Mouse (Mus musculus) gonadal fat pad, adult 2 months (tissue): Measurements from ENCODE around the gene Mettl14. TPM values are rescaled to one million over a fixed set of nuclear protein-coding genes. Genes with fewer than 3 reads are reported as not detected.
"Not testable (repeated sequence)": the region's sequence is repeated elsewhere in the genome, so short reads cannot be mapped to it uniquely, and the experiment has no call there.

Source experiments
- DNase-seq: peaks from one replicate; pipeline ENCODE4 v3.0.0-alpha.2; 2012; ENCODE audit warnings: low read depth
- polyA plus RNA-seq: library from polyadenylated mRNA; depleted of rRNA; stranded (reverse); fragments of >200 nt; gene quantifications from 2 replicates; pipeline ENCODE4 v1.2.3, GENCODE M21; 2012

The Mettl14 gene
- polyA plus RNA-seq, 1 experiment: 4.7 TPM

DNA sequence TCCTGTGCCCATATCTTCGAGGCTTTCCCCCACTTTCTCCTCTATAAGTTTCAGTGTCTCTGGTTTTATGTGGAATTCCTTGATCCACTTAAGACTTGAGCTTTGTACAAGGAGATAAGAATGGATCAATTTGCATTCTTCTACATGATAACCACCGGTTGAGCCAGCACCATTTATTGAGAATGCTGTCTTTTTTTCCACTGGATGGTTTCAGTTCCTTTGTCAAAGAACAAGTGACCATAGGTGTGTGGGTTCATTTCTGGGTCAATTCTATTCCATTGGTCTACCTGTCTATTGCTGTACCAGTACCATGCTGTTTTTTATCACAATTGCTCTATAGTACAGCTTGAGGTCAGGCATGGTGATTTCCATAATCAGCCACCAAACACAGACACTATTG, 19.1 kb downstream of the Mettl14 start:
- not testable (repeated sequence) for DNase-seq

DNA sequence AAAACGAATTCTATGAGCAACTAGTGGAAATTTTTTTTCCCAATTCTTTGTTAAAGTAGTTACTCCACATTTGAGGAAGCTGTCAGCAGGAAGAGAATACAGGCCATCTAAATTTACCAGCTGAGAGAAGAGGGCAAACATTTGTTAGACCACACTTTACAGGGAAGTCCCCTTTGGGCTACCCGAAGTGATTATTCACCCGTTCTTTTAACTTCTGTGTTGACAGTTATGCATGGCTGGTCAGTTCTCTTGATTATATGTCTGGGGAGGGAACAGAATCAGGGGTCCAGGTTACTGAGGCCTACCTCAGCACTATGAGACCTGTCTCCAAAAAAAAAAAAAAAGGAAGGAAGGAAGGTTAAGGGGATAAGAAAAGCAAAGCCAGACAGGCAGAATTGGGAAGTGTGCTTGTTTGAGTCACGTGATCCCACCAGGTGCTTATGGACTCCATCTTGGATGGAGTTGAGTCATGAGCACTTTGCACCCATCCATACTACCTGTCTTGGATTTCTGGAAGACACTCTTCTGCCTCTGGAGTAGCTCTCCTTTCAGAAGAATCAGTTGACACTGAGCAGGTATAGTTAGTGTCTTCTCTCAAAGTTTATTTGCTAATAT, 29.4 kb downstream of the Mettl14 start:
- no peak for DNase-seq

DNA sequence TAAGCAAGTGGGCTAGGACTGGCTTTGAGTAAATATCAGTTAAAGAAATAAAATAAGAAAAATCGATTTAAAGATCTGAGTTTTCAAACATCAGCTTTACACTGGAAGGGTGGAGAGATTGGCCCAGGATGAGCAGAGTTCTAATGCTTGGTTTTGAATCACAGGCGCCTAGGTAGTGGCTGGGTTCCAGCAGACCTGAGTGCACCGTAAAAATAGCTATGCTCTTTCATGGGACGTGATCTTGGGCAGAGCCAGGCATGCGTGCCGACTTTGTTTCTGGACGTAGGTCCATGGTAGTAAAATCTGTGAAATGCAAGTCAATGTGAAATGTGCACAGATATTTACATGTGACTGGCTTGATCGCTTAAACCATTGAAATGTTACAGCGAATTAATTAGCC, 31.5 kb downstream of the Mettl14 start:
- no peak for DNase-seq

DNA sequence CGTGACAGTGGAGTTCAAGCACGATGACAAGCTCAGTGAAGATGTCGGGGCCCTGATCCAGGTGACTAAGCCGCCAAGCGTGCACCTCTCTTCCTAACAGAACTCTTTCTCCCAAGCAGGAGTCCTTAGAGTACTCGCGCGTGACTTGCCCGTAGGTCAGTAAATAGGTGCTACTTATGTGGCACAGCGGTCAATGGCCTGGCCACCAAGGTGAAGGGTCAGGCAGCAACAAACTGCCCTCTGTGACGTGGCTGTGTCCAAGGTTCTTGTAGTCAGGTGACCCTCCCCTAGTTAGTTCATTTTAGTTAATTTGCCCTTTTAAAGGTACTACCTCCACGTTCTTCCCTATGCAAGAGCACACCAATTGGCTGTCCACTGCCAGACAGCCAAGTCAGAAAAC, 32.2 kb downstream of the Mettl14 start:
- no peak for DNase-seq

DNA sequence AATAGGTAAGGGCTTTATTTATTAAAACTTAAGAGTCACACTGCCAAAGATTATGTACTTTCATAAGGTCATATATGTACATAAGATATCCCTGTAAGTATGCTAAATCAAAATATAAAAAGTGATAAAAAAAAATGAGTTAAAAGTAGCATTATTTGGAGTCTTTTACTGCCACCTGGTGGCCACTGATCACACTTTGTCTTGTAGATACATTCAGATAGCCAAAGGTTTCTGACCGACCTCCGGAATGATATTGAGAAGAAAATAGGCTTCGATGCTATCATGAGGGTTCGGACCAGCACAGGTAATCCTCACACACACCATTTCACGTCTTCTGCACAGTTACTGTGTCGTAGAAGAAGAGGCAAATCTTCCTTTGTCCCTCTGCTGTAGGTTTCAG, 32.7 kb downstream of the Mettl14 start:
- no peak for DNase-seq

DNA sequence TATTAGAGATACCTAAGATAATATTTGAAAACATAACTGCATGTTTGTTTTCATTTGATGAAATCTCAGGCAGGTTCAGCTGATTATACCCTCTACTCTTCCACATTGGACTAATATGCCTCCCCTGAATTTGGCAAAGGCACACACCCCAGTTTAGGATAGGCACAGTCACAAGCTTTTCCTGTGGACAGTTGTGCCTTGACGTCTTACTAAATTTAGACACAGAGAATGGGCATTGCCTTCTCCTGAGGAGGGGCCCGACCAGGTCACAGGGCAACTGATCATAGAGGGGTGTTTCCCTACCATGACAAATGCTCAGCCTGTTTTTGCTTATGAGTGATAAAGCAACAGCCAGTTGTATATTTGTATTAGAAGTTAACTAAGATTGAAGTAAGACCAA, 34.4 kb downstream of the Mettl14 start:
- no peak for DNase-seq

DNA sequence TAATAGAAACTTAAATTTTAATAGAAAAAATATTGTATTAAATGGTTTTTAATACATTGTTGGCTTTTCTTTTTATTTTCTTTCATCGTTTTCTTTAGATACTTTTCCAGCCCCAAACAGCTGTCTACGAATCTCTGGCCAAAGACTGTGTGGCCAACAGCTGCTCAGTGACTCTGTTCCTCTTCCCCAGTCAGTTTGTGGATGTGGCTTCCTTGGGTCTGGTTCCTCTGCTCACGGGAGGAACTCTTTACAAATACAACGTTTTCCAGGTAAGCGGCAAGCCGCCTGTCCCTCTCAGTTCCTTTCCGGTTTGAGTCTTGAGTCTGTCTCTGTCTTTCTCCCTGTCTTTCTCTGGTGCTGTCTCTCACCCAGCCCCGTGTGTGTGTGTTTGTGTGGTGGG, 35.3 kb downstream of the Mettl14 start:
- DNase-seq: no peak

- DNase-seq: no peak
These were observed 37.7 kb downstream of the Mettl14 start for GRCm38 (mm10) chr3:123348080-123348802.

DNA sequence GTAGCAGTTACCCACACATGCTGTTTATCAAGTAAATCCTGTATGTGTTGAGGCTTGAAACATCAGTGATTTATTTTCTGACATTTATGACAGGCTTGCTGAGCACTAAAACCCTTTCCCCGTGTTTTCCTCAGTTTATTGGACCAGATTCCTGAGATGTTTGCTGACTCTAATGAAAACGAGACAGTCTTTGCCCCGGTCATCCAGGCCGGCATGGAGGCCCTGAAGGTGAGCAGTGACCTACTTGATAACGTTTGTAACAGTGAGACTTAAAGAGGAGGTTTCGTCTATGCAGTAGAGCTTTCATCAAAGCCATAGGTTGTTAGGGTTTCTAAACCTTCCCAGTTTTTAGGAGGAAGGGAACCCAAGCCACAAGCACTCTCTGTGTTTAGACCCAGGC, 42.2 kb downstream of the Mettl14 start:
- DNase-seq: no peak

GRCm38 (mm10) chr3:123341049-123341448, 44.9 kb downstream of the Mettl14 start:
- DNase-seq: no peak

GRCm38 (mm10) chr3:123338666-123339195, 47.2 kb downstream of the Mettl14 start:
- no peak for DNase-seq

DNA sequence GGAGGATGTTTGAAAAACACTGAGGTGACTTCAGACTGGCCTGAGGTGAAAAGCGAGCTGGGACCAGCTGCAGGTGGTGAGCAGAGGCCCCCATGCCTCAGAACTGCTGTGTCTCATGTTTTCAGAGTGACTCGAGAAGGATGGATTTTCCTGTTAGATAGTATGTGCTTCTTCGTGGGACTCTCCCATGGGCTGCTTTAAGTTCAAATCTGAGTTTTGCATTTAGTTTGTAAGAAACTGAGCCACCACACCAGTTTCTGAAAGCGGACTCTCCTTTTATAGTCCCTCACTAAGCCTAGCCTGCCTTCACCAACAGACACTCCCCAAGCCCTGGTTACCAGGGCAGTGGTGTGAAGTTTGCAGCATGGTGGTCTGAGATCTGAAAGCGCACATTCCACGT, 48.1 kb downstream of the Mettl14 start:
- DNase-seq: no peak

DNA sequence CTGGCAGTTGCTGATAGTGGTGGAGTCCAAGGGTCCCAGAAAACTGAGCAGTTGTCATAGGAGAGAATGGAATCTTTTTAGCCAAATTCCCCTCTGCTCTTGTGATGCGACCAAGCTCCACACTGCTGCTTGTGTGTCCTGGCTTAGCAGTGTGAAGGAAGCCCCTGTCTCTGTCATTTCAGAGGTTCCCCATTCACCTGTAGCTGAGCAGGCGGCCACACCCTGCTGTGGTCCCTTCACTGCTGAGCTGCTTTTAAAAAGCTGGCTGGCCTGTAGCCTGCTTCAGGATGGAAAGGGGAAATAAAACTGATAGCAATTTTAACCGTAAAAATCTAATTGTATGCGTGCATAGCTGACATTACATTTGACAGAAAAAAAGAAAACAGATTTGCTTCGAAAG, 49.0 kb downstream of the Mettl14 start:
- DNase-seq: no peak

DNA sequence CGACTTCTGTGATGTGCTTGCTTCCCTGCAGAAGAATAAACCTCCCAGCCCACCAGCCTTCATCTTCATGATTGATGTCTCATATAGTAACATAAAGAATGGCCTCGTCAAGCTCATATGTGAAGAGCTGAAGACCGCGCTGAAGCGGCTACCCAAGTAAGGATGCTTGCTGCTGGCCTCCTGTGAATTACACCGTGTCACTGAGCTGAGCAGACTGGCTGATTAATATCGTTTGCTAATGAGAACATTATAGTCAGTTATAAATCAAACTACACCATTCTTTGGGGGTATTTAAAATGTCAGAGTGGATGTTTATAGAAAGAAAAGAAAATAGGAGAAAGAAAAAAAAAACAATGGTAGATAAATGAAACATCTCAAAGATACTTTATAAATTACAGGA, 49.5 kb downstream of the Mettl14 start:
- no peak for DNase-seq

GRCm38 (mm10) chr3:123335480-123335879, 50.4 kb downstream of the Mettl14 start:
- no peak for DNase-seq

- DNase-seq: no peak
These were observed 51.0 kb downstream of the Mettl14 start for GRCm38 (mm10) chr3:123334947-123335346.

DNA sequence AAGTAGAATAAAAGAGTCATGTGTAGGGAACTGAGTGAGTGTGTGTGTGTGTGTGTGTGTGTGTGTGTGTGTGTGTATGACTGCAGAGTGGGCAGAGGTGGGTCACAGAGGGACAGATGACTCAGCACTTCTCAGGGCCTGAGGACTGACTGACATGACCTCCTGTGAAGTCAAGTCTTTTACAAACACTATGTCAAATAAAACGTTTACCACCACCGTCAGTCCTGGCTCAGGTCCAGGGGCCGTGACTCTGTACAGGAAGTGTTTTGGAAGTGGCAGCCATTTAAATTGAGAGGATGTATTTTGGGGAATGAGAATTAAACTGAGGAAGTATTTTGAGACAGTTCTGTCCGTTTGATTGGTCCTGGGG, 52.9 kb downstream of the Mettl14 start:
- DNase-seq: no peak

DNA sequence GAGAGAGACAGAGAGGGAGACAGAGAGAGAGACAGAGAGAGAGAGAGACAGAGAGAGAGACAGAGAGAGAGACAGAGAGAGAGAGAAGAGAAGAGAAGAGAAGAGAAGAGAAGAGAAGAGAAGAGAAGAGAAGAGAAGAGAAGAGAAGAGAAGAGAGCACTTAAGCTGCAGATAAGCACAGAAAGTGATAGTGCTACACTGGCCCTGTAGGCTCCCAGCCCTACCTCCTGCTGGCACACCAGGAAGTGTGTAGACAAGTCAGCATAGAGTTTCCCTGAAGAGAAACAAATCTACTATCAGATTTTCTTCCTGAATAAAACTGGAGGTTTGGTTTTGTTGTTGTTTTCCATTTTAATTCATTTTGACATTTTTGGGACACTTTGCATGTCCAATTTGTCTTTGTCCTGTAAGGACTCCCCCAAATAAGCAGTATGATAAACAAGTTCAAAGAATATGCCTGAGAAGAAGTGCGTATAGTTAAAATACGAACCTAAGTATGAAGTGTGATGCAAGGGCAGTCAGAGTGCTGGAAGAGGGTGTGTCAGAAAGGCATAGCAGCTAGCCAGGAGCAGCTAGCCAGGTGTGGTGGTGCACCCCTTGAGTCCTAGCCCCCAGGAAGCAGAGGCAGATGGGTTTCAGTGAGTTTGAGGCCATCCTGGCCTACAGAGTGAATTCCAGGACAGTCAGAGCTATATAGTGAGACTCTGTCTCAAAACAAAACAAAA, 53.4 kb downstream of the Mettl14 start:
- DNase-seq: no peak

DNA sequence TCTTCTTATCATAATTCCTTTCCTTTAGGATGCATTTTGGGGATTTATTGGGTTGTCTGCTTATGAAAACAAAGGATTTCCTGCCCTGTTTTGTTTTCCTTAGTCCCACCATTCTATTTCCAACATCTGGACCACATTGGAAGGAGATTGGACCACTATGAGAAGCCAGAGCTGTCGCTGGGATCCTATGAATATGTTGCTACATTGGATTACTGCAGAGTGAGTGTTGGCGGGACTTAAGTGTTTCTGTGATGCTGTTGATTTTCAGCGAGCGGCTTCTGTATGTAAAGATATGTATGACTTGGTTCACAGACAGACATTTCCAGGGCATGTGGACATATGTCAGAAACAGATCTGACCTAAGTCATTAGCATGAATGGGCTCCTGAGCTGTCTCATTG, 55.7 kb downstream of the Mettl14 start:
- no peak for DNase-seq

DNA sequence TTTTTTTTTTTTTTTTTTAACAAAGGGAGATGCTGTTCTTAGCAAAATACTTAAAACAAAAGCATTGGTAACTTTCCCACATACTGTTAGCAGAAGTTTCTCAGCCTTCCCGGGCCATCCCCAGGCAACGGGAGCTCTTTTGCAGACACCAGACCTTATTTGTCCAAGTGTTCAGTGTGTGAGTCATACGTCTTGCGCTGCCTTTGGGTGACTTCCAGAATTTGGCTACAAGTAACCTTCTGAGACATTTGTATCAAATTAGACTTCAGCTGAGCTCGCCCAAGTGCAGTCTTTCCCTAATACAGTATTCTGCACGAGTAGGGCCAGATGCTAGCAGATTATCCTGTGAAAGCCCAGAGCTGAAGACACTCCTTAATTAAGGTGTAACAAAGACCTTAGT, 56.7 kb downstream of the Mettl14 start:
- no peak for DNase-seq

DNA sequence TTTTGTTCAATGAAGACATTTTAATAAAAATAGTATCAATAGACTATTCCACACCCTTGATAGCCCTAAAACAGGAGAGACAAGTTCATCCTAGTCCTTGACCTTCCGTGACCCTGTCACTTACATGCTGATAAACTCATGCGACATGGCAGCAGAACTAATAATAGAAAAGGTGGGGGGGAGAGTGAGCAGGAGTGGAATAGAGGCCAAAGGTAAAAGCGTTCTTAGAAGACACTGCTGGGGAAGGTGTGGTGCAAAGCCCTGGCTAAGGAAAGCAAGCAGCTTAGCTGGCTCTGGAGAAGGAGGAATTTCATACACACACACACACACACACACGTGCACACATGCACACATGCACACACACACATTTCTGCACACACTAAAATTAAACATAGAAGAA, 61.6 kb downstream of the Mettl14 start:
- no peak for DNase-seq

DNA sequence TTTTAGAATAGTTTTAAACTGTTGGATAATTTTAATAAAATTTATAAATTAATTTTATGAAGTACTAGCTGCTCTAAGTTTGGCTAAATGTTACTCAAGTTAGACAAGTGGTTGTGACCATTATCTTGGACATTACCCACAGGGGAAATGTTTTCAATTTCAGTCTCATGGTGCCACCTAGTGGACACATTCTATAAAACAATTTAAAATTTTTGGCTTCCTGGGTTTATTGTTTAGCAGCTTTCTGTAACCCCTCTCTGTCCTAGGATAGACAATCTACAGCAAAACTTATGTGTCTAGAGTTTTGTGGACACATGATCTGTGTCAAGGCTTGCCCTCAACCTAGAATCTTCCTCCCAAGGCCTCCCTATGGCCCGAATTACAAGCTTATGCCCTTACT, 63.8 kb downstream of the Mettl14 start:
- no peak for DNase-seq

- no peak for DNase-seq
These were observed 64.3 kb downstream of the Mettl14 start for GRCm38 (mm10) chr3:123321612-123322011.
